Mouse (Mus musculus): ENCODE results near the gene 9230113P08Rik. TPM values are rescaled to one million over a fixed set of nuclear protein-coding genes. Genes with fewer than 3 reads are reported as not detected.
"Not testable (repeated sequence)": the region's sequence is repeated elsewhere in the genome, so short reads cannot be mapped to it uniquely, and the experiment has no call there.

Gene 9230113P08Rik
- not detected for polyA plus RNA-seq (2017; shearing (Covaris generic))

- ATAC-seq: not testable (repeated sequence)
Observed at GRCm38 (mm10) chr9:35908123-35908522, at the start of gene 9230113P08Rik. Gene 9230113P08Rik, plus strand, starts transcription at chr9:35908423.

- ATAC-seq: not testable (repeated sequence)
Observed at GRCm38 (mm10) chr9:35893112-35893511, 15.1 kb upstream of the 9230113P08Rik start.

- ATAC-seq: no peak
Observed at GRCm38 (mm10) chr9:35904494-35904893, 3.7 kb upstream of the 9230113P08Rik start.

GRCm38 (mm10) chr9:35930817-35931216 is 22.6 kb downstream of the 9230113P08Rik start:
- no peak for ATAC-seq

Other genes with a start within 250 kb of the 9230113P08Rik start
- gene Pate1, start 221.0 kb upstream of the 9230113P08Rik start, polyA plus RNA-seq (2017; shearing (Covaris generic)): not detected
- gene Gm17677, start 167.4 kb upstream of the 9230113P08Rik start, polyA plus RNA-seq (2017; shearing (Covaris generic)): not detected
- gene Gm17727, start 130.3 kb upstream of the 9230113P08Rik start, polyA plus RNA-seq (2017; shearing (Covaris generic)): not detected
- not detected for gene Gm27235, start 118.3 kb upstream of the 9230113P08Rik start, polyA plus RNA-seq (2017; shearing (Covaris generic))
- gene D730048I06Rik, start 118.3 kb upstream of the 9230113P08Rik start, polyA plus RNA-seq (2017; shearing (Covaris generic)): not detected
- gene 9230110F15Rik, start 64.3 kb upstream of the 9230113P08Rik start, polyA plus RNA-seq (2017; shearing (Covaris generic)): not detected
- not detected for gene Gm5916, start 220.4 kb downstream of the 9230113P08Rik start, polyA plus RNA-seq (2017; shearing (Covaris generic))

All from inflammation-experienced regulatory T-cells, adult 6 months (primary cell).